Mouse (Mus musculus): Measurements from ENCODE around the gene Fam207a. TPM values are rescaled to one million over a fixed set of nuclear protein-coding genes. Genes with fewer than 3 reads are reported as not detected.

Fam207a gene
- total RNA-seq, 1 experiment, result 33.6 TPM

- H3K9me3 ChIP-seq (ENCODE audit: control insufficient read depth, insufficient read depth, low read depth, low read length), result no peaks in the 10 kb centered on the region
- 0 out of 2 replicates have a peak overlapping the region, but pooled peaks have one; percentile 1 for H3K9ac ChIP-seq (ENCODE audit: insufficient read depth, low read depth, low read length, poor library complexity, severe bottlenecking)
- H3K4me3 ChIP-seq (ENCODE audit: insufficient read depth in 1 of 2, low read depth in 1 of 2, low read length in 2 of 2, poor library complexity in 1 of 2, severe bottlenecking in 1 of 2), result no peak overlapping the region
- no peaks in the 10 kb centered on the region; a peak in 1 of 4 replicates for H3K4me1 ChIP-seq (ENCODE audit: control insufficient read depth in 2 of 2, insufficient read depth in 2 of 2, low read length in 2 of 2, poor library complexity in 1 of 2)
- DNase-seq (ENCODE audit: low read depth, low spot score), result no peak
- TF ChIP-seq HCFC1 (IDR thresholded peaks at IDR 0.05; ENCODE audit: borderline replicate concordance, insufficient read depth, low read length), result no peak
- in situ Hi-C loops (cut with MboI; ENCODE audit: low sequenced_read_pairs in 2 of 2, unreplicated experiment in 2 of 2), result no loop called here
- peaks cover 18% of the 10 kb centered on the region; the same call in 1 of the 2 replicates for H3K36me3 ChIP-seq (ENCODE audit: control insufficient read depth, insufficient read depth, low read length, poor library complexity, severe bottlenecking)
- H3K27ac ChIP-seq (ENCODE audit: insufficient read depth, low read depth, low read length, poor library complexity, severe bottlenecking), result no peak overlapping the region
Observed at GRCm38 (mm10) chr10:77497185-77497584, 18.4 kb downstream of the Fam207a start.

GRCm38 (mm10) chr10:77492885-77493284 is 22.7 kb downstream of the Fam207a start:
- in situ Hi-C loops (cut with MboI; ENCODE audit: low sequenced_read_pairs in 2 of 2, unreplicated experiment in 2 of 2), result no loop called here
- H3K4me3 ChIP-seq (ENCODE audit: insufficient read depth in 1 of 2, low read depth in 1 of 2, low read length in 2 of 2, poor library complexity in 1 of 2, severe bottlenecking in 1 of 2), result no peak overlapping the region
- DNase-seq (ENCODE audit: low read depth, low spot score), result no peak
- H3K9ac ChIP-seq (ENCODE audit: insufficient read depth, low read depth, low read length, poor library complexity, severe bottlenecking), result no peak overlapping the region
- H3K4me1 ChIP-seq (ENCODE audit: control insufficient read depth in 2 of 2, insufficient read depth in 2 of 2, low read length in 2 of 2, poor library complexity in 1 of 2), result no peaks in the 10 kb centered on the region; a peak in 1 of 4 replicates
- TF ChIP-seq CHD2 (IDR thresholded peaks at IDR 0.05; ENCODE audit: low read depth, low read length) (no peak), MAFK (IDR thresholded peaks at IDR 0.05; ENCODE audit: insufficient read depth, low read depth, low read length) (no peak), ZNF384 (IDR thresholded peaks at IDR 0.05; ENCODE audit: low read depth, low read length) (no peak), ZC3H11A (IDR thresholded peaks at IDR 0.05; ENCODE audit: borderline replicate concordance, low read depth, low read length) (no peak), HCFC1 (IDR thresholded peaks at IDR 0.05; ENCODE audit: borderline replicate concordance, insufficient read depth, low read length) (no peak)
- no peaks in the 10 kb centered on the region for H3K9me3 ChIP-seq (ENCODE audit: control insufficient read depth, insufficient read depth, low read depth, low read length)
- peaks cover 29% of the 10 kb centered on the region for H3K36me3 ChIP-seq (ENCODE audit: control insufficient read depth, insufficient read depth, low read length, poor library complexity, severe bottlenecking)
- no peak overlapping the region for H3K27ac ChIP-seq (ENCODE audit: insufficient read depth, low read depth, low read length, poor library complexity, severe bottlenecking)

GRCm38 (mm10) chr10:77491585-77491984 is 24.0 kb downstream of the Fam207a start:
- peaks cover 33% of the 10 kb centered on the region for H3K36me3 ChIP-seq (ENCODE audit: control insufficient read depth, insufficient read depth, low read length, poor library complexity, severe bottlenecking)
- H3K27ac ChIP-seq (ENCODE audit: insufficient read depth, low read depth, low read length, poor library complexity, severe bottlenecking), result no peak overlapping the region
- no peaks in the 10 kb centered on the region; a peak in 1 of 4 replicates for H3K4me1 ChIP-seq (ENCODE audit: control insufficient read depth in 2 of 2, insufficient read depth in 2 of 2, low read length in 2 of 2, poor library complexity in 1 of 2)
- H3K9ac ChIP-seq (ENCODE audit: insufficient read depth, low read depth, low read length, poor library complexity, severe bottlenecking), result no peak overlapping the region
- in situ Hi-C loops (cut with MboI; ENCODE audit: low sequenced_read_pairs in 2 of 2, unreplicated experiment in 2 of 2), result no loop called here
- no peak for DNase-seq (ENCODE audit: low read depth, low spot score)
- H3K4me3 ChIP-seq (ENCODE audit: insufficient read depth in 1 of 2, low read depth in 1 of 2, low read length in 2 of 2, poor library complexity in 1 of 2, severe bottlenecking in 1 of 2), result no peak overlapping the region
- H3K9me3 ChIP-seq (ENCODE audit: control insufficient read depth, insufficient read depth, low read depth, low read length), result no peaks in the 10 kb centered on the region
- TF ChIP-seq ZC3H11A (IDR thresholded peaks at IDR 0.05; ENCODE audit: borderline replicate concordance, low read depth, low read length) (no peak), HCFC1 (IDR thresholded peaks at IDR 0.05; ENCODE audit: borderline replicate concordance, insufficient read depth, low read length) (no peak), CHD2 (IDR thresholded peaks at IDR 0.05; ENCODE audit: low read depth, low read length) (no peak), MAFK (IDR thresholded peaks at IDR 0.05; ENCODE audit: insufficient read depth, low read depth, low read length) (no peak), ZNF384 (IDR thresholded peaks at IDR 0.05; ENCODE audit: low read depth, low read length) (no peak)

GRCm38 (mm10) chr10:77488168-77488567 is 27.4 kb downstream of the Fam207a start:
- H3K9me3 ChIP-seq (ENCODE audit: control insufficient read depth, insufficient read depth, low read depth, low read length), result no peaks in the 10 kb centered on the region
- no peak overlapping the region for H3K9ac ChIP-seq (ENCODE audit: insufficient read depth, low read depth, low read length, poor library complexity, severe bottlenecking)
- TF ChIP-seq ZNF384 (IDR thresholded peaks at IDR 0.05; ENCODE audit: low read depth, low read length), result no peak
- TF ChIP-seq MAFK (IDR thresholded peaks at IDR 0.05; ENCODE audit: insufficient read depth, low read depth, low read length), result no peak
- TF ChIP-seq ZC3H11A (IDR thresholded peaks at IDR 0.05; ENCODE audit: borderline replicate concordance, low read depth, low read length), result no peak
- no peak for TF ChIP-seq CHD2 (IDR thresholded peaks at IDR 0.05; ENCODE audit: low read depth, low read length)
- no peak overlapping the region for H3K27ac ChIP-seq (ENCODE audit: insufficient read depth, low read depth, low read length, poor library complexity, severe bottlenecking)
- no peaks in the 10 kb centered on the region for H3K4me1 ChIP-seq (ENCODE audit: control insufficient read depth in 2 of 2, insufficient read depth in 2 of 2, low read length in 2 of 2, poor library complexity in 1 of 2)
- no peak overlapping the region for H3K4me3 ChIP-seq (ENCODE audit: insufficient read depth in 1 of 2, low read depth in 1 of 2, low read length in 2 of 2, poor library complexity in 1 of 2, severe bottlenecking in 1 of 2)
- DNase-seq (ENCODE audit: low read depth, low spot score), result no peak
- in situ Hi-C loops (cut with MboI; ENCODE audit: low sequenced_read_pairs in 2 of 2, unreplicated experiment in 2 of 2), result no loop called here
- peaks cover 32% of the 10 kb centered on the region for H3K36me3 ChIP-seq (ENCODE audit: control insufficient read depth, insufficient read depth, low read length, poor library complexity, severe bottlenecking)

GRCm38 (mm10) chr10:77485786-77486185 is 29.8 kb downstream of the Fam207a start:
- Histone ChIP-seq H3K36me3 (ENCODE audit: control insufficient read depth, insufficient read depth, low read length, poor library complexity, severe bottlenecking) (peaks cover 28% of the 10 kb centered on the region), H3K4me3 (ENCODE audit: insufficient read depth in 1 of 2, low read depth in 1 of 2, low read length in 2 of 2, poor library complexity in 1 of 2, severe bottlenecking in 1 of 2) (no peak overlapping the region), H3K9me3 (ENCODE audit: control insufficient read depth, insufficient read depth, low read depth, low read length) (no peaks in the 10 kb centered on the region), H3K27ac (ENCODE audit: insufficient read depth, low read depth, low read length, poor library complexity, severe bottlenecking) (no peak overlapping the region), H3K4me1 (ENCODE audit: control insufficient read depth in 2 of 2, insufficient read depth in 2 of 2, low read length in 2 of 2, poor library complexity in 1 of 2) (no peaks in the 10 kb centered on the region), H3K9ac (ENCODE audit: insufficient read depth, low read depth, low read length, poor library complexity, severe bottlenecking) (no peak overlapping the region)
- DNase-seq (ENCODE audit: low read depth, low spot score), result no peak
- TF ChIP-seq ZNF384 (IDR thresholded peaks at IDR 0.05; ENCODE audit: low read depth, low read length) (no peak), HCFC1 (IDR thresholded peaks at IDR 0.05; ENCODE audit: borderline replicate concordance, insufficient read depth, low read length) (no peak), ZC3H11A (IDR thresholded peaks at IDR 0.05; ENCODE audit: borderline replicate concordance, low read depth, low read length) (no peak), CHD2 (IDR thresholded peaks at IDR 0.05; ENCODE audit: low read depth, low read length) (no peak), MAFK (IDR thresholded peaks at IDR 0.05; ENCODE audit: insufficient read depth, low read depth, low read length) (no peak)
- in situ Hi-C loops (cut with MboI; ENCODE audit: low sequenced_read_pairs in 2 of 2, unreplicated experiment in 2 of 2), result no loop called here
